Mouse (Mus musculus) erythroblast, embryonic 14.5 days (primary cell): ENCODE data around the gene Rdh8.
"Not testable (repeated sequence)": the region's sequence is repeated elsewhere in the genome, so short reads cannot be mapped to it uniquely, and the experiment has no call there.

Source experiments
- GATA1 ChIP-seq: IDR thresholded peaks from 2 replicates; pipeline ENCODE4 v1.6.1; 2012; ENCODE audit warnings: low read length, inconsistent platforms, mixed read lengths
- TAL1 ChIP-seq: IDR thresholded peaks from 3 replicates; pipeline ENCODE4 v1.6.1; 2012; ENCODE audit warnings: low read length, inconsistent platforms, mixed read lengths

DNA sequence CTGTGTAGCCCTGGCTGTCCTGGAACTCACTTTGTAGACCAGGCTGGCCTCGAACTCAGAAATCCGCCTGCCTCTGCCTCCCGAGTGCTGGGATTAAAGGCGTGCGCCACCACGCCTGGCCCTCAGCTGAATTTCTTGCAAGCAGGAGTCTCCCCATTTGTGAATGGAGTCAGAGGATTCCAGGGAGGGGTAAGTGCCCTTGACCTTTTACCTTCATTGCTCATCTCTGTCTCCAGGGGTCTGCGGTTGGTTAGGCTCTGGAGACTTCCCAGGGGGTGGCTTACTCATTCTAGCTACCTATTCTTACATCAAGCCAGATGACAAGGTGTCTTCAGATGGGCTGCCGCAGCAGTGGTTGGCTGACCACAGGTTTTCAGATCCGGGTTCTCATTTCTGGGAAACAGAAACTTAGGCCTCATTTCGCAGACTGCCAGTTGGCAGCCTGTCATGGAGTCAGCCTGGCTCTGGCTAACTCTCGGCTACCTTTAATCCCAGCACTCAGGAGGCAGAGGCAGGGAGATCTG lies 17.2 kb downstream of the Rdh8 start:
- TF ChIP-seq GATA1, TAL1: not testable (repeated sequence)
